Mouse (Mus musculus): ENCODE measurements at regions not wholly inside any gene's neighbourhood (a gene's known extent, or its start where the extent isn't known, plus 50 kb on each side); places are given as distances from the start of the nearest gene placed in this dataset.
A peak's percentile ranks its signal among the peaks of the same experiment; 100 is the strongest.

- DNase-seq, result no peak
Measured at GRCm38 (mm10) chr16:7644363-7644762, 780.6 kb downstream of the Tmem114 start.

GRCm38 (mm10) chr16:7638955-7639755 lies 785.8 kb downstream of the Tmem114 start:
- no peak for DNase-seq

- no peak for DNase-seq
Measured at GRCm38 (mm10) chr16:7637993-7638392, 786.9 kb downstream of the Tmem114 start.

- no peak for DNase-seq
Measured at GRCm38 (mm10) chr16:7637121-7637700, 787.7 kb downstream of the Tmem114 start.

- DNase-seq, result no peak
Measured at GRCm38 (mm10) chr16:7636326-7636725, 788.6 kb downstream of the Tmem114 start.

- no peak for DNase-seq
Measured at GRCm38 (mm10) chr16:7632474-7632873, 792.5 kb downstream of the Tmem114 start.

GRCm38 (mm10) chr16:7628351-7628750 lies 796.6 kb downstream of the Tmem114 start:
- no peak for DNase-seq

- DNase-seq, result peak in 1 of 2 experiments; percentile 26
Measured at GRCm38 (mm10) chr16:7606602-7607001, 818.3 kb downstream of the Tmem114 start.

- peak in 1 of 2 experiments; percentile 3 for DNase-seq
Measured at GRCm38 (mm10) chr16:7602428-7602827, 822.5 kb downstream of the Tmem114 start.

GRCm38 (mm10) chr16:7574879-7575278 lies 850.1 kb downstream of the Tmem114 start:
- DNase-seq, result no peak

GRCm38 (mm10) chr16:7560841-7561240 lies 864.1 kb downstream of the Tmem114 start:
- DNase-seq, result no peak

- DNase-seq, result no peak
Measured at GRCm38 (mm10) chr16:7559177-7559576, 865.8 kb downstream of the Tmem114 start.

- no peak for DNase-seq
Measured at GRCm38 (mm10) chr16:7558637-7559036, 866.3 kb downstream of the Tmem114 start.

GRCm38 (mm10) chr16:7555911-7556310 lies 869.0 kb downstream of the Tmem114 start:
- no peak for DNase-seq

- no peak for DNase-seq
Measured at GRCm38 (mm10) chr16:7549568-7549967, 875.4 kb downstream of the Tmem114 start.

- no peak for DNase-seq
Measured at GRCm38 (mm10) chr16:7544067-7544466, 880.9 kb downstream of the Tmem114 start.

GRCm38 (mm10) chr16:7529811-7530210 lies 895.1 kb downstream of the Tmem114 start:
- no peak for DNase-seq

GRCm38 (mm10) chr16:7528963-7529362 lies 896.0 kb downstream of the Tmem114 start:
- DNase-seq, result no peak

GRCm38 (mm10) chr16:7527923-7528776 lies 896.8 kb downstream of the Tmem114 start:
- no peak for DNase-seq

GRCm38 (mm10) chr16:7518711-7519110 lies 906.2 kb downstream of the Tmem114 start:
- DNase-seq, result no peak

Measured in kidney, postnatal 25 days (tissue).